Mouse (Mus musculus) forelimb bud, embryonic 11.5 days (tissue): ENCODE data around the gene Fars2.
"Not testable (repeated sequence)": the region's sequence is repeated elsewhere in the genome, so short reads cannot be mapped to it uniquely, and the experiment has no call there.

ENCODE experiments used
- DNase-seq: peaks from one replicate; pipeline ENCODE4 v3.0.0-alpha.2; 2012; ENCODE audit warnings: low read depth, low spot score

The Fars2 gene

GRCm38 (mm10) chr13:36460473-36460872, 343.3 kb downstream of the Fars2 start:
- DNase-seq, result no peak

GRCm38 (mm10) chr13:36463669-36464068, 346.5 kb downstream of the Fars2 start:
- DNase-seq, result no peak

GRCm38 (mm10) chr13:36466076-36466475, 348.9 kb downstream of the Fars2 start:
- not testable (repeated sequence) for DNase-seq

- no peak for DNase-seq
These were observed 349.3 kb downstream of the Fars2 start for GRCm38 (mm10) chr13:36466515-36466921.

GRCm38 (mm10) chr13:36467849-36468248, 350.6 kb downstream of the Fars2 start:
- no peak for DNase-seq

- no peak for DNase-seq
These were observed 351.8 kb downstream of the Fars2 start for GRCm38 (mm10) chr13:36468963-36469362.

- DNase-seq, result no peak
These were observed 352.4 kb downstream of the Fars2 start for GRCm38 (mm10) chr13:36469412-36470125.

- no peak for DNase-seq
These were observed 360.4 kb downstream of the Fars2 start for GRCm38 (mm10) chr13:36477648-36478047.

GRCm38 (mm10) chr13:36478243-36478642, 361.0 kb downstream of the Fars2 start:
- DNase-seq, result no peak

- DNase-seq, result no peak
These were observed 362.9 kb downstream of the Fars2 start for GRCm38 (mm10) chr13:36480101-36480500.

- DNase-seq, result no peak
These were observed 367.2 kb downstream of the Fars2 start for GRCm38 (mm10) chr13:36484391-36484790.

GRCm38 (mm10) chr13:36486756-36487155, 369.5 kb downstream of the Fars2 start:
- no peak for DNase-seq

GRCm38 (mm10) chr13:36489365-36489764, 372.2 kb downstream of the Fars2 start:
- DNase-seq, result no peak

- no peak for DNase-seq
These were observed 373.4 kb downstream of the Fars2 start for GRCm38 (mm10) chr13:36490612-36491011.

GRCm38 (mm10) chr13:36492397-36492796, 375.2 kb downstream of the Fars2 start:
- DNase-seq, result no peak

- DNase-seq, result no peak
These were observed 376.1 kb downstream of the Fars2 start for GRCm38 (mm10) chr13:36493294-36493693.

- no peak for DNase-seq
These were observed 376.6 kb downstream of the Fars2 start for GRCm38 (mm10) chr13:36493762-36494161.

GRCm38 (mm10) chr13:36495980-36496379, 378.8 kb downstream of the Fars2 start:
- DNase-seq, result no peak

GRCm38 (mm10) chr13:36497346-36497745, 380.1 kb downstream of the Fars2 start:
- no peak for DNase-seq

- DNase-seq, result no peak
These were observed 383.2 kb downstream of the Fars2 start for GRCm38 (mm10) chr13:36500370-36500905.

- no peak for DNase-seq
These were observed 386.3 kb downstream of the Fars2 start for GRCm38 (mm10) chr13:36503551-36503950.

GRCm38 (mm10) chr13:36503991-36504390, 386.8 kb downstream of the Fars2 start:
- DNase-seq, result no peak

- DNase-seq, result no peak
These were observed 388.5 kb downstream of the Fars2 start for GRCm38 (mm10) chr13:36505730-36506129.
